Mouse (Mus musculus) liver, adult 2 months (tissue): Measurements from ENCODE around the gene Sp2.

ENCODE experiments used
- CTCF ChIP-seq: fragments of 200-500 bp; IDR thresholded peaks from 2 replicates; pipeline ENCODE4 v1.5.1; 2011; ENCODE audit warnings: low read depth, low read length, control low read depth
- POLR2A ChIP-seq: fragments of 200-500 bp; IDR thresholded peaks from 2 replicates; pipeline ENCODE4 v1.6.1; 2011; ENCODE audit warnings: low read length, control low read depth; ENCODE audit not compliant: insufficient read depth; ENCODE audit errors: extremely low read depth

DNA sequence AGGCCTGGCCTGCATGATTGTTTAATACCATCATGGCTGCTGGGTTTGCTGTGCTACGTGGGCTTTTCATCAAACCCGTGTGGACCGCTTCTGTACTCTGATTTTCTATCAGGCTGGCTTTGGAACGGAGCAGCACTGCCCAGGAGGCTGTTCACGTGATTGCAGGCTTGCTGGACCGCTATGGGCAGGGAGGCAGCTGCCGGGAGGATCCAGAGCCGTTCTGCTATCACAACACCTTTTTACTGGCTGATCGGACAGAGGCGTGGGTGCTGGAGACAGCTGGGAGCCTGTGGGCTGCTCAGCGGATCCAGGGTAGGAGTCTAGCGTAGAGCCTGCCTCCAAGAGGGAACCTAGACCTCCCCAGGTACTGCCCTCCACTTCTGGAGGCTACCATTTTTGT lies 49.2 kb upstream of the Sp2 start:
- no peak for TF ChIP-seq POLR2A
- TF ChIP-seq CTCF = no peak
